Mouse (Mus musculus): ENCODE measurements at regions not wholly inside any gene's neighbourhood (a gene's known extent, or its start where the extent isn't known, plus 50 kb on each side); places are given as distances from the start of the nearest gene placed in this dataset.
"Not testable (repeated sequence)": the region's sequence is repeated elsewhere in the genome, so short reads cannot be mapped to it uniquely, and the experiment has no call there.

GRCm38 (mm10) chr6:114538185-114538584 lies 104.7 kb upstream of the Atg7 start:
- H3K27ac ChIP-seq; H3K4me3 ChIP-seq; DNase-seq (ENCODE audit: extremely low spot score in 1 of 2, low spot score in 2 of 2); intact Hi-C loops (cut with DNase I): not testable (repeated sequence)

DNA sequence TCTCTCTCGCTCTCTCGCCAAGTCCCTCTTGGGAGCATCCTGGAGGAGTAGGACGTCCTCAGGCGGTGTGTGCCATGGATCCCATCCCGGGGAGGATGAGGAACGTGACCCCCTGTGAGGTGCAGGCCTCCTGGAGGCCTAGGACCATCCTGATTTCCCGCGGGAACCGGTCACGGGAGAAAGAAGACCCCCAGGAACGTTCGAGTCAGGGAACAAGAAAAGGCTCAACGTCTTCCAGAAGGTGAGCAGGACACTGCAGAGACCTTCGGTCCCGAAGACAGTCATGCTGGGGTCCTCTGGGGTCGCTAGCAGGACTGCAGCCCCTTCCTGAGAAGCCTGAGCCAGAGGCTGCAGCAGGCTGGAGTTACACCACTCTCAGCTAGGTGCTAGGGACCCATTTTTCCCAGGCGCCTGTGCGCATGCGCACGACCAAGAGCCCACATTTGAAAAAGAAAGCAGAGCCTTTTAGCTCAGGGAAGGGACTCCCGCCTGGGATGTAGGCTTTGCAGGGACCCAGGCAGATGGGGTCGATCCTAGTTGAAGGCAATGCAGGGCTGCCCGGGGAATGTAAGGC lies 92.7 kb upstream of the Atg7 start:
- H3K4me3 ChIP-seq; intact Hi-C loops (cut with DNase I); H3K27ac ChIP-seq: not testable (repeated sequence)
- DNase-seq (ENCODE audit: extremely low spot score in 1 of 2, low spot score in 2 of 2): peak; percentile 35 to 50

- intact Hi-C loops (cut with DNase I); H3K4me3 ChIP-seq; H3K27ac ChIP-seq; DNase-seq (ENCODE audit: extremely low spot score in 1 of 2, low spot score in 2 of 2): not testable (repeated sequence)
These were observed 89.8 kb upstream of the Atg7 start for GRCm38 (mm10) chr6:114553072-114553471.

- H3K27ac ChIP-seq; H3K4me3 ChIP-seq; intact Hi-C loops (cut with DNase I): not testable (repeated sequence)
- peak; percentile 15 to 24 for DNase-seq (ENCODE audit: extremely low spot score in 1 of 2, low spot score in 2 of 2)
These were observed 87.7 kb upstream of the Atg7 start for GRCm38 (mm10) chr6:114555186-114555585.

- DNase-seq (ENCODE audit: extremely low spot score in 1 of 2, low spot score in 2 of 2): peak; percentile 34 to 43
- intact Hi-C loops (cut with DNase I); H3K27ac ChIP-seq; H3K4me3 ChIP-seq: not testable (repeated sequence)
These were observed 65.6 kb upstream of the Atg7 start for GRCm38 (mm10) chr6:114577319-114577718.
